Mouse (Mus musculus): Measurements from ENCODE around the gene Kynu.

Gene Kynu

GRCm38 (mm10) chr2:43555062-43555888 is at the start of gene Kynu:
Gene Kynu (plus strand): TSS chr2:43555329.
- DNase-seq (ENCODE audit: low spot score), result peak; percentile 5

GRCm38 (mm10) chr2:43506182-43506581 is 48.9 kb upstream of the Kynu start:
- no peak for DNase-seq (ENCODE audit: low spot score)

GRCm38 (mm10) chr2:43513852-43514251 is 41.3 kb upstream of the Kynu start:
- no peak for DNase-seq (ENCODE audit: low spot score)

GRCm38 (mm10) chr2:43534417-43534816 is 20.7 kb upstream of the Kynu start:
- no peak for DNase-seq (ENCODE audit: low spot score)

GRCm38 (mm10) chr2:43542615-43543014 is 12.5 kb upstream of the Kynu start:
- no peak for DNase-seq (ENCODE audit: low spot score)

GRCm38 (mm10) chr2:43545665-43546064 is 9.5 kb upstream of the Kynu start:
- no peak for DNase-seq (ENCODE audit: low spot score)

GRCm38 (mm10) chr2:43546448-43546847 is 8.7 kb upstream of the Kynu start:
- DNase-seq (ENCODE audit: low spot score), result no peak

- no peak for DNase-seq (ENCODE audit: low spot score)
Observed at GRCm38 (mm10) chr2:43554216-43554615, 913 bp upstream of the Kynu start.

GRCm38 (mm10) chr2:43555889-43556285 is 758 bp downstream of the Kynu start:
- DNase-seq (ENCODE audit: low spot score), result no peak

GRCm38 (mm10) chr2:43556985-43557384 is 1.9 kb downstream of the Kynu start:
- DNase-seq (ENCODE audit: low spot score), result no peak

- no peak for DNase-seq (ENCODE audit: low spot score)
Observed at GRCm38 (mm10) chr2:43561209-43561608, 6.1 kb downstream of the Kynu start.

GRCm38 (mm10) chr2:43562779-43563178 is 7.7 kb downstream of the Kynu start:
- no peak for DNase-seq (ENCODE audit: low spot score)

- DNase-seq (ENCODE audit: low spot score), result no peak
Observed at GRCm38 (mm10) chr2:43568406-43568805, 13.3 kb downstream of the Kynu start.

GRCm38 (mm10) chr2:43573526-43573925 is 18.4 kb downstream of the Kynu start:
- no peak for DNase-seq (ENCODE audit: low spot score)

GRCm38 (mm10) chr2:43583243-43583812 is 28.2 kb downstream of the Kynu start:
- no peak for DNase-seq (ENCODE audit: low spot score)

GRCm38 (mm10) chr2:43585508-43585907 is 30.4 kb downstream of the Kynu start:
- DNase-seq (ENCODE audit: low spot score), result no peak

GRCm38 (mm10) chr2:43587832-43588231 is 32.7 kb downstream of the Kynu start:
- DNase-seq (ENCODE audit: low spot score), result no peak

- DNase-seq (ENCODE audit: low spot score), result no peak
Observed at GRCm38 (mm10) chr2:43592001-43592704, 37.0 kb downstream of the Kynu start.

- DNase-seq (ENCODE audit: low spot score), result peak; percentile 77
Observed at GRCm38 (mm10) chr2:43613571-43613970, 58.4 kb downstream of the Kynu start.

GRCm38 (mm10) chr2:43621140-43621539 is 66.0 kb downstream of the Kynu start:
- DNase-seq (ENCODE audit: low spot score), result no peak

GRCm38 (mm10) chr2:43622844-43623243 is 67.7 kb downstream of the Kynu start:
- peak; percentile 76 for DNase-seq (ENCODE audit: low spot score)

- no peak for DNase-seq (ENCODE audit: low spot score)
Observed at GRCm38 (mm10) chr2:43631786-43632185, 76.7 kb downstream of the Kynu start.

GRCm38 (mm10) chr2:43636498-43636897 is 81.4 kb downstream of the Kynu start:
- peak; percentile 52 for DNase-seq (ENCODE audit: low spot score)
